Mouse (Mus musculus): ENCODE data around the gene Klra2. TPM values are rescaled to one million over a fixed set of nuclear protein-coding genes. Genes with fewer than 3 reads are reported as not detected.

The Klra2 gene
- total RNA-seq (2012; rRNA removed) = not detected in 2 replicates
- polyA plus RNA-seq (2012; ENCODE audit: insufficient read depth in 1 of 2, insufficient read length in 2 of 2, low read depth in 1 of 2, low replicate concordance in 2 of 2, missing spikeins in 1 of 2) = not detected

DNA sequence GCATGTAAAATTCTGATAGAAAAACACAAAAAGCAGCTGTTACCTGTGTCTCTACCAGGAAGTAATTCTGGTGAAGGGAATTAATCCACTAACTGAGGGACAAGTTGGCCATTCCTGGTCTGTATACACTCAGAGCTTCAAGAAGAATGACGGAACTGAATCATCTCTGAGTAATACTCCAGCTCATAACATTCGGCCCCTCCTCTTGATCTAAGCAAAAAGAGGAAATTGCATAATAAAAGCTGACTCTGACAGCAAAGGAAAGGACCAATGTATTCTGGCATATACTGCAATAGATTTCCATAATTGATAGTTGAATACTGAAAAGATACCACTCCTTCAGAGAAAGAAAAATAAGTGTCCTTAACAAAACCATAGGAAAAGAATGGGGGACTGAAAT, at the start of gene Klra2:
Gene Klra2 (minus strand): TSS at position 157 of the 400 bp plus-strand sequence.
- Histone ChIP-seq H3K36me3 (ENCODE audit: control insufficient read depth in 1 of 2, insufficient read depth in 2 of 2, low read length in 2 of 2) (no peaks in the 10 kb centered on the region), H3K9ac (ENCODE audit: control insufficient read depth, low read depth, low read length, poor library complexity, severe bottlenecking) (no peak within 1 kb of the TSS), H3K9me3 (replicated peaks; ENCODE audit: insufficient read depth, low read length) (no peaks in the 10 kb centered on the region), H3K4me3 (ENCODE audit: control insufficient read depth in 1 of 2, insufficient read depth in 1 of 2, low read depth in 2 of 2, low read length in 2 of 2) (no peak within 1 kb of the TSS), H3K4me1 (ENCODE audit: control insufficient read depth in 1 of 2, insufficient read depth in 2 of 2, low read length in 2 of 2) (no peaks in the 10 kb centered on the region), H3K27ac (ENCODE audit: control insufficient read depth, low read depth, low read length) (no peak within 1 kb of the TSS), H3K79me2 (ENCODE audit: control insufficient read depth, insufficient read depth, low read length, poor library complexity) (no peaks in the 10 kb centered on the region), H3K27me3 (ENCODE audit: control insufficient read depth in 1 of 2, insufficient read depth in 2 of 2, low read length in 2 of 2) (no peaks in the 10 kb centered on the region; a peak in 1 of 4 replicates)
- TF ChIP-seq USF2 (IDR thresholded peaks at IDR 0.05; ENCODE audit: borderline replicate concordance in 1 of 2, insufficient read depth in 1 of 2, low read depth in 1 of 2, low read length in 2 of 2) = no peak
- no peak for TF ChIP-seq GATA1 (IDR thresholded peaks at IDR 0.05; ENCODE audit: low read depth, low read length)
- DNase-seq (ENCODE audit: low read depth, low spot score) = peak; percentile 24

- Histone ChIP-seq H3K79me2 (ENCODE audit: control insufficient read depth, insufficient read depth, low read length, poor library complexity) (peaks cover 14% of the 10 kb centered on the region), H3K9ac (ENCODE audit: control insufficient read depth, low read depth, low read length, poor library complexity, severe bottlenecking) (no peak overlapping the region), H3K27me3 (ENCODE audit: control insufficient read depth in 1 of 2, insufficient read depth in 2 of 2, low read length in 2 of 2) (no peaks in the 10 kb centered on the region), H3K9me3 (replicated peaks; ENCODE audit: insufficient read depth, low read length) (no peaks in the 10 kb centered on the region), H3K36me3 (ENCODE audit: control insufficient read depth in 1 of 2, insufficient read depth in 2 of 2, low read length in 2 of 2) (peaks cover 0 to 22% of the 10 kb centered on the region in 2 experiments; a peak in 2 of 4 replicates), H3K4me1 (ENCODE audit: control insufficient read depth in 1 of 2, insufficient read depth in 2 of 2, low read length in 2 of 2) (peaks cover 0 to 2% of the 10 kb centered on the region in 2 experiments; a peak in 3 of 4 replicates), H3K27ac (ENCODE audit: control insufficient read depth, low read depth, low read length) (no peak overlapping the region), H3K4me3 (ENCODE audit: control insufficient read depth in 1 of 2, insufficient read depth in 1 of 2, low read depth in 2 of 2, low read length in 2 of 2) (no peak overlapping the region)
- TF ChIP-seq GABPA (IDR thresholded peaks at IDR 0.05; ENCODE audit: low read depth, low read length) = no peak
- no peak for TF ChIP-seq ZC3H11A (IDR thresholded peaks at IDR 0.05; ENCODE audit: low read depth, low read length)
- TF ChIP-seq TCF12 (IDR thresholded peaks at IDR 0.05; ENCODE audit: low read depth, low read length) = no peak
- no peak for TF ChIP-seq TBP (IDR thresholded peaks at IDR 0.05; ENCODE audit: low read depth, low read length)
- TF ChIP-seq EP300 (IDR thresholded peaks at IDR 0.05; ENCODE audit: low read depth in 1 of 2, low read length in 2 of 2) = no peak
- peak; percentile 8 for DNase-seq (ENCODE audit: low read depth, low spot score)
These were observed 47.4 kb upstream of the Klra2 start for GRCm38 (mm10) chr6:131294435-131295112.

GRCm38 (mm10) chr6:131293916-131294315, 46.8 kb upstream of the Klra2 start:
- peak; percentile 63 for DNase-seq (ENCODE audit: low read depth, low spot score)
- Histone ChIP-seq H3K4me1 (ENCODE audit: control insufficient read depth in 1 of 2, insufficient read depth in 2 of 2, low read length in 2 of 2) (peaks cover 0 to 2% of the 10 kb centered on the region in 2 experiments; a peak in 3 of 4 replicates), H3K9me3 (replicated peaks; ENCODE audit: insufficient read depth, low read length) (no peaks in the 10 kb centered on the region), H3K27ac (ENCODE audit: control insufficient read depth, low read depth, low read length) (no peak overlapping the region; the same call in 1 of the 2 replicates), H3K79me2 (ENCODE audit: control insufficient read depth, insufficient read depth, low read length, poor library complexity) (peaks cover 14% of the 10 kb centered on the region), H3K36me3 (ENCODE audit: control insufficient read depth in 1 of 2, insufficient read depth in 2 of 2, low read length in 2 of 2) (peaks cover 0 to 22% of the 10 kb centered on the region in 2 experiments; a peak in 2 of 4 replicates), H3K27me3 (ENCODE audit: control insufficient read depth in 1 of 2, insufficient read depth in 2 of 2, low read length in 2 of 2) (no peaks in the 10 kb centered on the region), H3K4me3 (ENCODE audit: control insufficient read depth in 1 of 2, insufficient read depth in 1 of 2, low read depth in 2 of 2, low read length in 2 of 2) (peak overlapping the region in 1 of 2 experiments; percentile 73; a peak in 2 of 4 replicates), H3K9ac (ENCODE audit: control insufficient read depth, low read depth, low read length, poor library complexity, severe bottlenecking) (peak overlapping the region; percentile 82)
- TF ChIP-seq CHD2 (IDR thresholded peaks at IDR 0.05; ENCODE audit: low read length) (no peak), ZKSCAN1 (IDR thresholded peaks at IDR 0.05; ENCODE audit: low read depth, low read length) (no peak), MAX (IDR thresholded peaks at IDR 0.05; ENCODE audit: low read length) (no peak), TBP (IDR thresholded peaks at IDR 0.05; ENCODE audit: low read depth, low read length) (no peak; the same call in 1 of the 2 replicates), MYB (IDR thresholded peaks at IDR 0.05; ENCODE audit: low read depth, low read length) (no peak), CHD1 (IDR thresholded peaks at IDR 0.05; ENCODE audit: low read depth, low read length) (no peak), NRF1 (IDR thresholded peaks at IDR 0.05; ENCODE audit: insufficient read depth, low read depth, low read length, poor library complexity, severe bottlenecking) (no peak), USF2 (IDR thresholded peaks at IDR 0.05; ENCODE audit: borderline replicate concordance in 1 of 2, insufficient read depth in 1 of 2, low read depth in 1 of 2, low read length in 2 of 2) (no peak), NELFE (IDR thresholded peaks at IDR 0.05; ENCODE audit: low read depth, low read length) (no peak), TAL1 (IDR thresholded peaks at IDR 0.05; ENCODE audit: low read length) (no peak), JUND (IDR thresholded peaks at IDR 0.05; ENCODE audit: low read depth, low read length) (no peak), UBTF (IDR thresholded peaks at IDR 0.05; ENCODE audit: borderline replicate concordance, insufficient read depth, low read depth, low read length) (no peak), CTCF (IDR thresholded peaks at IDR 0.05 in 2 of 3, conservative IDR thresholded peaks at IDR 0.05 in 1 of 3; ENCODE audit: control insufficient read depth in 1 of 3, insufficient read depth in 1 of 3, low read depth in 2 of 3, low read length in 3 of 3, poor library complexity in 1 of 3, severe bottlenecking in 1 of 3) (no peak), MXI1 (IDR thresholded peaks at IDR 0.05; ENCODE audit: low read depth, low read length) (peak; percentile 50; the same call in 1 of the 2 replicates), ELF1 (IDR thresholded peaks at IDR 0.05; ENCODE audit: low read depth, low read length) (peak; percentile 58; the same call in 1 of the 2 replicates), MYC (IDR thresholded peaks at IDR 0.05; ENCODE audit: low read depth, low read length) (0 out of 2 replicates have a peak, but pooled peaks have one; percentile 35), ZC3H11A (IDR thresholded peaks at IDR 0.05; ENCODE audit: low read depth, low read length) (no peak), TCF12 (IDR thresholded peaks at IDR 0.05; ENCODE audit: low read depth, low read length) (no peak), GATA1 (IDR thresholded peaks at IDR 0.05; ENCODE audit: low read depth, low read length) (no peak), MEF2A (IDR thresholded peaks at IDR 0.05; ENCODE audit: extremely low read depth, insufficient replicate concordance, low read depth, low read length, poor library complexity, severe bottlenecking) (no peak)

Measured in MEL (cell line).